Mouse (Mus musculus) forebrain, embryonic 14.5 days (tissue): ENCODE data around the gene Slc35g3. TPM values are rescaled to one million over a fixed set of nuclear protein-coding genes. Genes with fewer than 3 reads are reported as not detected.
A peak's percentile ranks its signal among the peaks of the same experiment; 100 is the strongest.

Experiments used
- ATAC-seq: fragments of 200-750 bp; cut with Nextera tagmentation; 2 replicates; pipeline ENCODE4 v1.8.0; 2017; ENCODE audit warnings: mild to moderate bottlenecking, moderate library complexity
- DNase-seq: peaks from one replicate; pipeline ENCODE4 v3.0.0-alpha.2; 2015; ENCODE audit warnings: low spot score
- H3K27ac ChIP-seq: fragments of 300-500 bp; sonication (generic); 2 replicates; pipeline ENCODE4 v1.5.1; 2014; ENCODE audit warnings: low read depth, mild to moderate bottlenecking, control low read depth, low read length, moderate library complexity
- H3K27me3 ChIP-seq: fragments of 300-500 bp; sonication (generic); replicated peaks from 2 replicates; pipeline ENCODE4 v1.6.1; 2014; ENCODE audit warnings: low read length, control low read depth, mixed read lengths; ENCODE audit not compliant: control insufficient read depth, insufficient read depth
- H3K36me3 ChIP-seq: fragments of 300-500 bp; sonication (generic); 2 replicates; pipeline ENCODE4 v1.6.1; 2014; ENCODE audit warnings: low read length, control low read depth; ENCODE audit not compliant: control insufficient read depth, insufficient read depth
- H3K4me1 ChIP-seq: fragments of 300-500 bp; sonication (generic); 2 replicates; pipeline ENCODE4 v1.6.1; 2014; ENCODE audit warnings: antibody characterized with exemption, low read length, control low read depth; ENCODE audit not compliant: control insufficient read depth, insufficient read depth
- H3K4me2 ChIP-seq: fragments of 300-500 bp; sonication (generic); 2 replicates; pipeline ENCODE4 v1.6.1; 2014; ENCODE audit warnings: mild to moderate bottlenecking, control low read depth, low read length
- H3K4me3 ChIP-seq: fragments of 300-500 bp; sonication (generic); 2 replicates; pipeline ENCODE4 v1.5.1; 2014; ENCODE audit warnings: low read depth, low read length, control low read depth
- H3K9ac ChIP-seq: fragments of 300-500 bp; sonication (generic); 2 replicates; pipeline ENCODE4 v1.6.1; 2014; ENCODE audit warnings: mild to moderate bottlenecking, low read length, control low read depth, moderate library complexity
- H3K9me3 ChIP-seq: fragments of 300-500 bp; sonication (generic); replicated peaks from 2 replicates; pipeline ENCODE4 v1.6.1; 2016; ENCODE audit warnings: low read length, control low read depth, mixed read lengths; ENCODE audit not compliant: control insufficient read depth
- WGBS: fragments of 180-500 bp; shearing (Covaris S2); extraction: QIAGEN DNeasy Blood & Tissue Kit; methylation state at CpG from one replicate; pipeline ENCODE4 v1.1.7; 2014; 5-methylcytosine and 5-hydroxymethylcytosine counted together
- polyA plus RNA-seq: library from polyadenylated mRNA; unstranded; fragments of >200 nt; fragmentation: Nextera tagmentation; extraction: Ambion mirVana; gene quantifications from 2 replicates; pipeline ENCODE4 v1.2.1, GENCODE M21; 2014

The Slc35g3 gene
- 0.56 TPM in 1 of 2 replicates, not detected in the other for polyA plus RNA-seq

DNA sequence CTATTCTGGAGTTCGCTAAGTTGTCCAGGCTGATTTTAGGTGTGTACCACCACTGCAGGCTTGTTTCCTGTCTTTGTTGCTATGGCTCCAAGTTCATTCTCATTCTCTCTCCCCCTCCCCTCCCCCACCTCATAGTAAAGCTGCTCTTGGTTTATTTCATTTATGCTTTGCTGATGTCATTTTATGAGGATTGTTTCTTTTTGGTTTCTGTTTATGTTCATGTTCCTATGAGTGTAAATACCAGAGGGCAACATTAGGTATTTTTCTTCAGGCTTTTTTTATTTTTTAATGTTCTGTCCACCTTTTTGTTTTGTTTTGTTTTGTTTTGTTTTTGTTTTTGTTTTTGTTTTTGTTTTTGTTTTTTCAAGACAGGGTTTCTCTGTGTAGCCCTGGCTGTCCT lies at the start of gene Slc35g3:
Gene Slc35g3 (minus strand): TSS at position 101 of the 400 bp plus-strand sequence.
- Histone ChIP-seq H3K36me3 (no peaks in the 10 kb centered on the region), H3K27me3 (no peaks in the 10 kb centered on the region), H3K9me3 (no peaks in the 10 kb centered on the region), H3K4me3 (no peak within 1 kb of the TSS), H3K4me2 (no peak within 1 kb of the TSS), H3K9ac (no peak within 1 kb of the TSS), H3K4me1 (peaks cover 21% of the 10 kb centered on the region), H3K27ac (no peak within 1 kb of the TSS)
- DNase-seq, result no peak
- ATAC-seq, result no peak
- 75% methylated on average over 1 of the region's 1 CpGs for WGBS

DNA sequence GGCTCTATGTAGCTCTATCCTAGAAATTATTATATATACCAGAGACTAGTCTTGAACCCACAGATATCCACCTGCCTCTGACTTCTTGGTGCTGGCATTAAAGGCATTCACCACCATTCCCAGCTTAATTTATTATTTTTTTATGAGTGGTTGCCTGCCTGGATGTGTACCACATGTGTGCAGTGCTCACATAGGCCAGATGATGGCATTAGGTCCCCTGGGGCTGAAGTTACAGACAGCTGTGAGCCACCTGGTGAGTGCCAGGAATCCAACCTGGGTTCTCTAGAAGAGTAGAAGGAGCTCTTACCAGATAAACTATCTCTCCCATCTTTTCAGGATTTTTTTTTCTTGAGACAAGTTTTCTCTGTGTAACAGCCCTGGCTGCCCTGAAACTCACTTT lies 48.5 kb upstream of the Slc35g3 start:
- Histone ChIP-seq H3K4me3 (no peak overlapping the region), H3K9me3 (no peaks in the 10 kb centered on the region), H3K9ac (no peak overlapping the region), H3K4me1 (no peaks in the 10 kb centered on the region), H3K27me3 (peaks cover 10% of the 10 kb centered on the region), H3K27ac (no peak overlapping the region), H3K36me3 (no peaks in the 10 kb centered on the region), H3K4me2 (no peak overlapping the region)
- ATAC-seq, result no peak
- DNase-seq, result no peak

DNA sequence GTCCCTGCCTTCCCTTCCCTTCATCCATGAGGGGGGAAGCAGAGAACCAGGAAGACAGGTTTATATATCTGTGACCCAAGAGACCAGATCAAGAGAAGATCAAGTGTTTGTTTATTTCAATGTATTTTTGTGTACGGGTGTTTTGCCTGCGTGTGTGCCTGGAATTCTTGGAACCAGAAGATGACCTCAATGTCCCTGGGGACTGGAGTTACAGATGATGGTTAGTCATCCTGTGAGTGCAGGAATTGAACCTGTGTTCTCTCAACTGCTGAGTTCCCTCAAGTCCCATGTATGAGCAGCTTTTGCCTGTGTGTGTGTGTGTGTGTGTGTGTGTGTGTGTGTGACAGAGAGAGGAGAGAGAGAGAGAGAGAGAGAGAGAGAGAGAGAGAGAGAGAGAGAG lies 45.9 kb upstream of the Slc35g3 start:
- Histone ChIP-seq H3K9ac (no peak overlapping the region), H3K9me3 (no peaks in the 10 kb centered on the region), H3K4me1 (peaks cover 20% of the 10 kb centered on the region), H3K4me3 (no peak overlapping the region), H3K27me3 (peaks cover 22% of the 10 kb centered on the region), H3K27ac (no peak overlapping the region), H3K4me2 (no peak overlapping the region), H3K36me3 (no peaks in the 10 kb centered on the region)
- ATAC-seq, result no peak
- DNase-seq, result no peak
- WGBS, result 94% methylated on average over 2 of the region's 2 CpGs

DNA sequence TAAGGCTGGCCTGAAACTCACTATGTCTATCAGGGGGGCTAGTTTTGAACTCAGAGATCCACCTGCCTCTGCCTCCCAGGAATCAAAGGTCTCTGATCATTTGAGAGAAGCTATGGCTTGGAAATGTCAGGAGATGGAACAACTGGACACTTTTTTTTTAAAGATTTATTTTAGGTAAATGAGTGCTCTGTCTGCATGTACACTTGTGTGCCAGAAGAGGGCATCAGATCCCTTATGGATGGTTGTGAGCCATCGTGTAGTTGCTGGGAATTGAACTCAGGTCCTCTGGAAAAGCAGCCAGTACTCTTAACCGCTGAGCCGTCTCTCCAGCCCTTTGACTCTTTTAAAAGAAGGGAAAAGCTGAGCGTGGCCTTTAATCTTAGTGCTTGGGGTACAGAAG lies 44.6 kb upstream of the Slc35g3 start:
- H3K4me1 ChIP-seq, result peaks cover 26% of the 10 kb centered on the region
- no peak overlapping the region for H3K4me2 ChIP-seq
- H3K36me3 ChIP-seq, result no peaks in the 10 kb centered on the region
- no peak for DNase-seq
- 81% methylated on average over 4 of the region's 4 CpGs for WGBS
- no peak overlapping the region for H3K27ac ChIP-seq
- H3K4me3 ChIP-seq, result no peak overlapping the region
- H3K9ac ChIP-seq, result no peak overlapping the region
- ATAC-seq, result no peak
- H3K27me3 ChIP-seq, result peaks cover 27% of the 10 kb centered on the region
- no peaks in the 10 kb centered on the region for H3K9me3 ChIP-seq

DNA sequence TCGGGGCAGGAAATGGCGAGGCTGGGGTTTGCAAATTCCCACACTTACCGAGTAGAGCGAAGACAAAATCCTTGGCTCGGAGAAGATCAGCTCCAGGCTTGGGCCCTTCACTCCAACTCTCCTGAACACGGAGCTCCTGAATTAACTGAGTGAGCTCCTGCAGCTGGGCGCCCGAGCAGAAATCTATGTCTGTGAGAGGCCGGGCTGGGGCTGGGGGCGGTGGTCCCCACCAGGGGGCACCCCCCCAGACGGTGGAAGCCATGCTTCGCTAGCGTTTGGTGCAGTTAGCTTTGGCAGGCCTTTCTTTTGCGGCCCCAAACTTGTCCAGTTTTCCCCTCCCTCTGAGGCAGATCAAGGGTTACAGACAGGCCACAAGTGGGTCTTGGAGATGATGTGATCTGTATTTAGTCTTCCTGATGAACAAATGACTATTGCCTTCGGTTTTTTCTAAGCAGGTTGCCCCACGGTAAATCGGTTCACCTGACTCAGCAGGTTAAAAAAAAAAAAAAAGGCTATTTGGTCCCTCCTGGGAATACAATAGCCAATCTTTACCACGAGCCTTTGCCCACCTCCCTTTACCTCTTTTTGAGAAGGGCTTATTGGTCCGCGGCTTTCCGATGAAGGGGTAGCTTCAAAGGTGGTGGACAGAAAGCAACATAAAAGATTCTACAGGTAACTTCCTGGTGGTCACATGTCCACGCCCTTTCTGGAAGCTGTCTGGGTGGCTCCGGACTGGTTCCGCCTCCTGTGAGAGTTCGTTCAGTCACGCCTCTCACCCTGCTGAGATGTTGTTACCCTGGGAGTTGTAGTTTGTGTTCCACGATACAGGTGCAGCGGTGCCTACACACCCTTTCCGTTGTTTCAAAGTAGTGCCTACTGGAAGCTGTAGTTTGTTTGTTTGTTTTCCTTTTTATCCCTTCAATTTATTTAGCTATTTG lies 43.5 kb upstream of the Slc35g3 start, which contains the start of gene Tmem102:
Gene Tmem102 (minus strand): TSS at position 653 of the 938 bp plus-strand sequence.
- Histone ChIP-seq H3K9me3 (no peaks in the 10 kb centered on the region), H3K27ac (no peak within 1 kb of the TSS), H3K4me2 (peak within 1 kb of the TSS; percentile 98; the same call in 1 of the 2 replicates), H3K9ac (peak within 1 kb of the TSS; percentile 25; the same call in 1 of the 2 replicates), H3K4me1 (peaks cover 31% of the 10 kb centered on the region), H3K27me3 (peaks cover 27% of the 10 kb centered on the region), H3K36me3 (no peaks in the 10 kb centered on the region), H3K4me3 (no peak within 1 kb of the TSS; the same call in 1 of the 2 replicates)
- DNase-seq (no peak), ATAC-seq (no peak)
- 5% methylated on average over 29 of the region's 29 CpGs for WGBS

DNA sequence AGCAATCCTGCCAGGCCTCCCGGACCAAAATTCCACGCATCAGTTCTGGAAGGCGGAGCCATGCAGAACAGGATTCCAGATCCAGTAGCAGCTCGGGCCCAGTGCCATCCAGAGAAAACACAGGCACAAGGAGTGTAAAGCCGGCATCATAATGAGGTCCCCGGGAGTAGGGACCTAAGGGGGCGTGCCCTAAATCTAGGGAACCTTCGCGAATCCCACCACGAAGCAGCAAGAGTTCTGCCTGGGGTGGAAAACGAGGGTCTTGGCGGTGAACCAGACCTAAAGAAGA lies 42.8 kb upstream of the Slc35g3 start:
- H3K27ac ChIP-seq, result no peak overlapping the region
- H3K4me1 ChIP-seq, result peaks cover 37% of the 10 kb centered on the region
- H3K27me3 ChIP-seq, result peaks cover 27% of the 10 kb centered on the region
- no peak for ATAC-seq
- H3K4me2 ChIP-seq, result peak overlapping the region; percentile 98; the same call in 1 of the 2 replicates
- peak; percentile 20 for DNase-seq
- H3K4me3 ChIP-seq, result no peak overlapping the region; the same call in 1 of the 2 replicates
- 5% methylated on average over 12 of the region's 12 CpGs for WGBS
- no peaks in the 10 kb centered on the region for H3K9me3 ChIP-seq
- H3K36me3 ChIP-seq, result no peaks in the 10 kb centered on the region
- H3K9ac ChIP-seq, result peak overlapping the region; percentile 25; the same call in 1 of the 2 replicates

DNA sequence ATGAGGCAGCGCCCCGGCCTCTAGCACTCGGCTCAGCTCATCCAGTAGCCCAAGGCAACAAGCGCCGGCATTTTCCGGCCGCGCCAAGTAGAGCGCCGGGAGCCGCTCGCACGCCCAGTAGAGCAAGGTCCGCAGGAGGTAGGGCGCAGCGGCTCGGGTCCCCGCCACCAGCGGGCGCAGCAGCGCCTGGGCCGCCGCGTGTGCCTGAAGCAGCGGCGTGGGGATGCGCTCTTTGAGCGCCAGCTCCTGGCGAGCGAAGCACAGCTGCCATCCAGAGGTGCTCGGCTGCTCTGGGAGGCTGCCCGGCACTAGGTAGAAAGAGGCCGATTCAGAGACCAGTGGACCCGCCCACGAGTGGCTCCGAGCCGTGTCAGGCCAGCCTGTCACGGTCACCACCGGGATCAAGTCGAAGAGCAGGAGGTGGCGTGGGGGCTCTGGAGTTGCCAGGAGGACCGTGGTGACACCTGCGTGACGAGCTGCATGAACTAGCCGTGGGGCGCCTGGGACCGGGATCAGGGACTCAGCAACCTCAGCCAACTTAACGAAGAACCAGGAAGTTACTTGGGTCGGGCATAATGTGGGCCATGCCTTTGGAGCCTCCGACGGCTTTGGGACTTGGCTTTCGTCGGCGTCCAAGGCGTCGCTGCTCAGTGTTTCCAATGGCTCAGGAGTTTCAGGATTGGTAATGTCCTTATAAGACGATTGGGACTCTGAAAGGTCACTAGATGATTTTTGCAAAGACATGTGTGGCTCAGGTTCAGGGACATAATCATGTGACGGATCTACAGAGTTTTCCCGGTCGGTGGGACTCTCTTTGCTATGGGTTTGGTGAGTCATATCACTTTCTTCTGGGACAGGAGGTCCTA lies 42.3 kb upstream of the Slc35g3 start:
- DNase-seq (peak; percentile 76), ATAC-seq (peak; percentile 33)
- Histone ChIP-seq H3K27me3 (peaks cover 27% of the 10 kb centered on the region), H3K4me2 (peak overlapping the region; percentile 98), H3K27ac (peak overlapping the region; percentile 70; the same call in 1 of the 2 replicates), H3K36me3 (no peaks in the 10 kb centered on the region), H3K4me3 (peak overlapping the region; percentile 56), H3K4me1 (peaks cover 43% of the 10 kb centered on the region), H3K9me3 (no peaks in the 10 kb centered on the region), H3K9ac (peak overlapping the region; percentile 75)
- WGBS, result under 1% methylated on average over 60 of the region's 60 CpGs

DNA sequence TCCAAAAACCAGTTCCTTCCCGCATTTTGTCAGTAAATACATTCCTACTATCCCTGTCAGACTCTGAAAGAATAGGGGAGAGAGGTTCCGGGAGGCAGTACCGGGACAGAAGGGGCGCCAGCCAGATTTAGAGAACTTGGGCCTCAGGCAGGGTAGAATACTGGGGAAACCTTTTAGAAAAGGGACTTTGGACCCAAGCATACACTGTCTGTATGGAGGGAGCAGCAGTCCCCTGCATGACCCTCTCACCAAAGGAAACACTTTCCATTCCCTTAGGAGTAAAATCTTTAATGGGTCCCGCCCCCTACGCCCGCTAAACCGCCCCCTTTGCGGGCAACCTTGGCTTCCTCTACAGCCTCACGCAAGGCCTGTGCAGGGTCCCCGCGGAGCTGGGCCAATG lies 41.6 kb upstream of the Slc35g3 start:
- H3K27ac ChIP-seq, result peak overlapping the region; percentile 70; the same call in 1 of the 2 replicates
- DNase-seq (no peak), ATAC-seq (0 out of 2 replicates have a peak, but pooled peaks have one; percentile 1)
- H3K4me3 ChIP-seq, result peak overlapping the region; percentile 56
- peak overlapping the region; percentile 98 for H3K4me2 ChIP-seq
- H3K36me3 ChIP-seq, result no peaks in the 10 kb centered on the region
- peak overlapping the region; percentile 75 for H3K9ac ChIP-seq
- H3K27me3 ChIP-seq, result peaks cover 27% of the 10 kb centered on the region
- no peaks in the 10 kb centered on the region for H3K9me3 ChIP-seq
- WGBS, result 2% methylated on average over 12 of the region's 12 CpGs
- H3K4me1 ChIP-seq, result peaks cover 46% of the 10 kb centered on the region
